Mouse (Mus musculus) myocyte (in vitro differentiated cells): ENCODE results near the gene Ghdc. TPM values are rescaled to one million over a fixed set of nuclear protein-coding genes. Genes with fewer than 3 reads are reported as not detected.
A peak's percentile ranks its signal among the peaks of the same experiment; 100 is the strongest.

ENCODE experiments used
- H3K27me3 ChIP-seq: one replicate; pipeline ENCODE4 v1.6.1; 2011; ENCODE audit not compliant: control insufficient read depth, insufficient read depth, insufficient read length
- H3K36me3 ChIP-seq: one replicate; pipeline ENCODE4 v1.6.1; 2011; ENCODE audit not compliant: control insufficient read depth, insufficient read depth
- H3K4me2 ChIP-seq: one replicate; pipeline ENCODE4 v1.6.1; 2011; ENCODE audit warnings: low read depth, control low read depth
- H3K4me3 ChIP-seq: one replicate; pipeline ENCODE4 v1.5.1; 2011; ENCODE audit warnings: mild to moderate bottlenecking, control low read depth, moderate library complexity
- H3K79me2 ChIP-seq: one replicate; pipeline ENCODE4 v1.6.1; 2011; ENCODE audit not compliant: control insufficient read depth, insufficient read depth
- H3ac ChIP-seq: one replicate; pipeline ENCODE4 v1.6.1; 2011; ENCODE audit not compliant: control insufficient read depth, insufficient read length
- CEBPB ChIP-seq: IDR thresholded peaks from 2 replicates; pipeline ENCODE4 v1.6.1; 2011; ENCODE audit warnings: mild to moderate bottlenecking, moderate library complexity; ENCODE audit not compliant: poor library complexity, insufficient read depth, severe bottlenecking
- E2F4 ChIP-seq: IDR thresholded peaks from one replicate; pipeline ENCODE4 v1.6.1; 2011; ENCODE audit warnings: mild to moderate bottlenecking, control low read depth, moderate library complexity; ENCODE audit not compliant: insufficient read depth
- MAX ChIP-seq: IDR thresholded peaks from one replicate; pipeline ENCODE4 v1.6.1; 2011; ENCODE audit warnings: low read depth, mild to moderate bottlenecking, control low read depth
- MYOD1 ChIP-seq, 3 experiments: IDR thresholded peaks; one replicate each; pipeline ENCODE4 v1.6.1; 2011; ENCODE audit warnings: control low read depth in 2 of 3, low read depth in 2 of 3, mild to moderate bottlenecking in 2 of 3, moderate library complexity in 1 of 3; ENCODE audit not compliant: insufficient read length in 2 of 3, control insufficient read depth in 1 of 3
- MYOG ChIP-seq, 3 experiments: IDR thresholded peaks; one replicate each; pipeline ENCODE4 v1.6.1; 2011; ENCODE audit warnings: control low read depth in 2 of 3, low read depth in 2 of 3, mild to moderate bottlenecking in 2 of 3; ENCODE audit not compliant: insufficient read length in 2 of 3, control insufficient read depth in 1 of 3, insufficient read depth in 1 of 3
- POLR2A ChIP-seq: IDR thresholded peaks from one replicate; pipeline ENCODE4 v1.6.1; 2011; ENCODE audit warnings: low read depth, mild to moderate bottlenecking, control low read depth, moderate library complexity; ENCODE audit not compliant: insufficient read length
- POLR2AphosphoS2 ChIP-seq: IDR thresholded peaks from one replicate; pipeline ENCODE4 v1.6.1; 2011; ENCODE audit warnings: low read depth, control low read depth; ENCODE audit not compliant: insufficient read length
- REST ChIP-seq: IDR thresholded peaks from one replicate; pipeline ENCODE4 v1.6.1; 2011; ENCODE audit warnings: mild to moderate bottlenecking, control low read depth, moderate library complexity; ENCODE audit not compliant: insufficient read depth, insufficient read length
- SRF ChIP-seq: IDR thresholded peaks from one replicate; pipeline ENCODE4 v1.6.1; 2011; ENCODE audit warnings: low read depth; ENCODE audit not compliant: control insufficient read depth, insufficient read length
- TCF12 ChIP-seq: IDR thresholded peaks from one replicate; pipeline ENCODE4 v1.6.1; 2011; ENCODE audit warnings: mild to moderate bottlenecking, control low read depth; ENCODE audit not compliant: poor library complexity, insufficient read depth, severe bottlenecking
- TCF3 ChIP-seq: IDR thresholded peaks from one replicate; pipeline ENCODE4 v1.6.1; 2011; ENCODE audit warnings: low read depth, control low read depth; ENCODE audit not compliant: insufficient read length
- USF1 ChIP-seq: IDR thresholded peaks from one replicate; pipeline ENCODE4 v1.6.1; 2011; ENCODE audit warnings: low read depth, mild to moderate bottlenecking, control low read depth, moderate library complexity
- polyA plus RNA-seq: library from polyadenylated mRNA; unstranded; fragments of >200 nt; fragmentation: generic; extraction: Trizol; gene quantifications from one replicate; pipeline ENCODE4 v1.2.1, GENCODE M21; 2012; ENCODE audit warnings: missing spikeins

Gene Ghdc
- polyA plus RNA-seq, 1 experiment = 10.4 TPM

DNA sequence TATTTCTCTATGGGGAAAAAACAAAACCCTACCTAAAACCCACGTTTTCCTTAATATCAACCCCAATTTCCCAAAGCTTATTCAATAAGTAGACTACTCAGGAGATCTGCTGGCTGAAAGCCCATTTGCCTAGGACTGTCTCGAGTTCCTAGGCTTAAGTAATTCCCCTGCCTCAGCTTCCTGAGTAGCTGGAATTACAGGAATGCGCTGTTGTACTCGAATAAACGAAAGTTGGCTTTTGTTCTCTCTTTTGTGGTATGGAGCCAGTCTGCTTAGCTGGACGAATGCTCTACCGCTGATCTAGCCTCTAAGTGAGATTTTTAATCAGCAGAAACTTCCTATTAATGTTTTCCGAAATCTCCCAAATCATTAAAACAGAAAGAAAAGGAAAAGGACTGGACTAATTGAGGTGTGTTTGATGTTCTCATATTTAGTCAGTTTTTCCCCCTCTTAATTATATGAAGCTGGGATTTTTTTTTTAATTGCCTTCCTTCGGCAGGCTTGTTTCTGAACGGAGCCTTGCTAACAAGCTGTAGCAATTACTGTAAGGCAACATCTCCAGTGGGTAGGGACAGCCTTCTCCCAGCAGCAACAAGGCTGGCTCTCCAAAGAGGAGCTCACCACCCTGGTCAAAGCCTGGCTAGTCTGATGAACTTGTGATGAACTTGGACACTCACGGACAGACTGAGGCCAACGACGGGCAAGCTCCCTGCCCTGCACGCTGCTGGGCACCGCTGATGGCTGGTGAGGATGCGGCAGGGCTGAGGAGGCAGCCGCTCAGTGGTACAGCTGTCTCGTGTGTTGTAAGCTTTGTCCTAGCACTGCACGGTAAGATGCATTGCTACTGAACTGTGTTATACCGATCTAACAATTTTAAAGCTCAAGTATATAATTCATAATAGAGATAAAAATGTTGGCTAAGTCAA, 35.9 kb upstream of the Ghdc start:
- Histone ChIP-seq H3K27me3 (no peaks in the 10 kb centered on the region), H3K79me2 (no peaks in the 10 kb centered on the region), H3K4me3 (no peak overlapping the region), H3ac (no peak overlapping the region), H3K4me2 (peak overlapping the region; percentile 27), H3K36me3 (peaks cover 11% of the 10 kb centered on the region)
- TF ChIP-seq POLR2A (peak; percentile 22), POLR2AphosphoS2 (no peak), MYOG (IDR thresholded peaks at IDR 0.05; ENCODE audit: control insufficient read depth in 1 of 3, insufficient read depth in 1 of 3, insufficient read length in 2 of 3, low read depth in 2 of 3) (peak in 2 of 3 experiments; percentile 52 to 67), MYOD1 (IDR thresholded peaks at IDR 0.05; ENCODE audit: control insufficient read depth in 1 of 3, insufficient read length in 2 of 3, low read depth in 2 of 3) (peak in 2 of 3 experiments; percentile 44 to 62)

GRCm38 (mm10) chr11:100805535-100805934, 34.8 kb upstream of the Ghdc start:
- Histone ChIP-seq H3K4me2 (peak overlapping the region; percentile 27), H3K79me2 (no peaks in the 10 kb centered on the region), H3K36me3 (peaks cover 11% of the 10 kb centered on the region), H3ac (no peak overlapping the region), H3K27me3 (no peaks in the 10 kb centered on the region), H3K4me3 (no peak overlapping the region)
- TF ChIP-seq TCF12 = peak; percentile 68
- 0 out of 2 replicates have a peak, but pooled peaks have one; percentile 37 for TF ChIP-seq CEBPB
- peak in 2 of 3 experiments; percentile 57 to 85 for TF ChIP-seq MYOG (IDR thresholded peaks at IDR 0.05; ENCODE audit: control insufficient read depth in 1 of 3, insufficient read depth in 1 of 3, insufficient read length in 2 of 3, low read depth in 2 of 3)
- TF ChIP-seq REST = no peak
- TF ChIP-seq TCF3 = peak; percentile 0
- no peak for TF ChIP-seq USF1
- TF ChIP-seq MYOD1 (IDR thresholded peaks at IDR 0.05; ENCODE audit: control insufficient read depth in 1 of 3, insufficient read length in 2 of 3, low read depth in 2 of 3) = peak in 2 of 3 experiments; percentile 60 to 66

- TF ChIP-seq CEBPB (no peak), TCF12 (no peak), SRF (no peak), MYOG (IDR thresholded peaks at IDR 0.05; ENCODE audit: control insufficient read depth in 1 of 3, insufficient read depth in 1 of 3, insufficient read length in 2 of 3, low read depth in 2 of 3) (no peak), POLR2AphosphoS2 (no peak), MAX (no peak), MYOD1 (IDR thresholded peaks at IDR 0.05; ENCODE audit: control insufficient read depth in 1 of 3, insufficient read length in 2 of 3, low read depth in 2 of 3) (no peak), TCF3 (no peak), POLR2A (no peak), USF1 (no peak), REST (no peak), E2F4 (no peak)
- peaks cover 11% of the 10 kb centered on the region for H3K36me3 ChIP-seq
- no peak overlapping the region for H3K4me3 ChIP-seq
- H3K27me3 ChIP-seq = no peaks in the 10 kb centered on the region
- H3ac ChIP-seq = no peak overlapping the region
- no peaks in the 10 kb centered on the region for H3K79me2 ChIP-seq
- H3K4me2 ChIP-seq = no peak overlapping the region
Measured at GRCm38 (mm10) chr11:100804409-100804808, 33.7 kb upstream of the Ghdc start.

- Histone ChIP-seq H3K4me2 (no peak overlapping the region), H3K4me3 (no peak overlapping the region), H3K36me3 (peaks cover 14% of the 10 kb centered on the region), H3K27me3 (no peaks in the 10 kb centered on the region), H3ac (no peak overlapping the region), H3K79me2 (no peaks in the 10 kb centered on the region)
- no peak for TF ChIP-seq USF1
Measured at GRCm38 (mm10) chr11:100799426-100799825, 28.7 kb upstream of the Ghdc start.

- TF ChIP-seq POLR2AphosphoS2 (no peak), E2F4 (no peak), SRF (no peak), POLR2A (no peak), REST (no peak)
- Histone ChIP-seq H3K36me3 (peaks cover 3% of the 10 kb centered on the region), H3K4me2 (no peak overlapping the region), H3K4me3 (no peak overlapping the region), H3K27me3 (no peaks in the 10 kb centered on the region), H3K79me2 (no peaks in the 10 kb centered on the region), H3ac (no peak overlapping the region)
Measured at GRCm38 (mm10) chr11:100796585-100796984, 25.8 kb upstream of the Ghdc start.
